Mouse (Mus musculus): ENCODE measurements at regions not wholly inside any gene's neighbourhood (a gene's known extent, or its start where the extent isn't known, plus 50 kb on each side); places are given as distances from the start of the nearest gene placed in this dataset.

- H3K36me3 ChIP-seq (ENCODE audit: control insufficient read depth, insufficient read depth, low read length, poor library complexity, severe bottlenecking): no peaks in the 10 kb centered on the region
- H3K27ac ChIP-seq (ENCODE audit: insufficient read depth, low read depth, low read length, poor library complexity, severe bottlenecking): no peak overlapping the region
- DNase-seq (ENCODE audit: low read depth, low spot score): no peak
- H3K9ac ChIP-seq (ENCODE audit: insufficient read depth, low read depth, low read length, poor library complexity, severe bottlenecking): no peak overlapping the region
- no peaks in the 10 kb centered on the region for H3K9me3 ChIP-seq (ENCODE audit: control insufficient read depth, insufficient read depth, low read depth, low read length)
- in situ Hi-C loops (cut with MboI; ENCODE audit: low sequenced_read_pairs in 2 of 2, unreplicated experiment in 2 of 2): no loop called here
- no peak overlapping the region for H3K4me3 ChIP-seq (ENCODE audit: insufficient read depth in 1 of 2, low read depth in 1 of 2, low read length in 2 of 2, poor library complexity in 1 of 2, severe bottlenecking in 1 of 2)
- no peaks in the 10 kb centered on the region for H3K4me1 ChIP-seq (ENCODE audit: control insufficient read depth in 2 of 2, insufficient read depth in 2 of 2, low read length in 2 of 2, poor library complexity in 1 of 2)
- no peak for TF ChIP-seq HCFC1 (IDR thresholded peaks at IDR 0.05; ENCODE audit: borderline replicate concordance, insufficient read depth, low read length)
- no peak for TF ChIP-seq MAFK (IDR thresholded peaks at IDR 0.05; ENCODE audit: insufficient read depth, low read depth, low read length)
- TF ChIP-seq CHD2 (IDR thresholded peaks at IDR 0.05; ENCODE audit: low read depth, low read length): no peak
- TF ChIP-seq ZC3H11A (IDR thresholded peaks at IDR 0.05; ENCODE audit: borderline replicate concordance, low read depth, low read length): no peak
- TF ChIP-seq ZNF384 (IDR thresholded peaks at IDR 0.05; ENCODE audit: low read depth, low read length): no peak
These were observed 330.1 kb downstream of the Grxcr1 start for GRCm38 (mm10) chr5:68361581-68362211.

DNA sequence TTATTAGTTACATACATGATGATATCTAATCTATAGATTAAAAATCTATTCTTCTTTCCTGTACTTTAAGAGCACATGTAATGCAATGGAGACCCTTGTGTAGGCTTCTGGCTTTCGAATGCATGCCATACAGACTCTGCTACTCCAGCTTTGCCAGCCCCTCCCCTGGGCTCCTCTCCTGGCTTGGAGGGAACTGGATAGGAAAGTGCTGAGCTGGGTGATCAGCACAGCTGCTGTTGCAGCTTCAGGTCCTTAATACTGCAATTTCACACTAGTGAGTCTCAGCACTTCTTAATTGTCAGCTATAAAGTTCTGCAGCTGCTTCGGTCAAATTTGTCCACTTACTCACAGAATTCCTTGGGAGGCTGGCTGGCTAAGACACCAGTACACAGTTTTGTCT is 341.4 kb downstream of the Grxcr1 start:
- H3K4me3 ChIP-seq (ENCODE audit: insufficient read depth in 1 of 2, low read depth in 1 of 2, low read length in 2 of 2, poor library complexity in 1 of 2, severe bottlenecking in 1 of 2): no peak overlapping the region
- no peak overlapping the region for H3K9ac ChIP-seq (ENCODE audit: insufficient read depth, low read depth, low read length, poor library complexity, severe bottlenecking)
- H3K9me3 ChIP-seq (ENCODE audit: control insufficient read depth, insufficient read depth, low read depth, low read length): no peaks in the 10 kb centered on the region
- TF ChIP-seq CHD2 (IDR thresholded peaks at IDR 0.05; ENCODE audit: low read depth, low read length): no peak
- no peak for TF ChIP-seq MAFK (IDR thresholded peaks at IDR 0.05; ENCODE audit: insufficient read depth, low read depth, low read length)
- TF ChIP-seq ZNF384 (IDR thresholded peaks at IDR 0.05; ENCODE audit: low read depth, low read length): no peak
- TF ChIP-seq HCFC1 (IDR thresholded peaks at IDR 0.05; ENCODE audit: borderline replicate concordance, insufficient read depth, low read length): no peak
- no peak for TF ChIP-seq ZC3H11A (IDR thresholded peaks at IDR 0.05; ENCODE audit: borderline replicate concordance, low read depth, low read length)
- no peaks in the 10 kb centered on the region for H3K4me1 ChIP-seq (ENCODE audit: control insufficient read depth in 2 of 2, insufficient read depth in 2 of 2, low read length in 2 of 2, poor library complexity in 1 of 2)
- no peak for DNase-seq (ENCODE audit: low read depth, low spot score)
- no peaks in the 10 kb centered on the region for H3K36me3 ChIP-seq (ENCODE audit: control insufficient read depth, insufficient read depth, low read length, poor library complexity, severe bottlenecking)
- in situ Hi-C loops (cut with MboI; ENCODE audit: low sequenced_read_pairs in 2 of 2, unreplicated experiment in 2 of 2): no loop called here
- H3K27ac ChIP-seq (ENCODE audit: insufficient read depth, low read depth, low read length, poor library complexity, severe bottlenecking): no peak overlapping the region

Data from ES-E14 (cell line).